19 mouse cellular contexts compared by ENCODE assay signal in the genomic region with DNA sequence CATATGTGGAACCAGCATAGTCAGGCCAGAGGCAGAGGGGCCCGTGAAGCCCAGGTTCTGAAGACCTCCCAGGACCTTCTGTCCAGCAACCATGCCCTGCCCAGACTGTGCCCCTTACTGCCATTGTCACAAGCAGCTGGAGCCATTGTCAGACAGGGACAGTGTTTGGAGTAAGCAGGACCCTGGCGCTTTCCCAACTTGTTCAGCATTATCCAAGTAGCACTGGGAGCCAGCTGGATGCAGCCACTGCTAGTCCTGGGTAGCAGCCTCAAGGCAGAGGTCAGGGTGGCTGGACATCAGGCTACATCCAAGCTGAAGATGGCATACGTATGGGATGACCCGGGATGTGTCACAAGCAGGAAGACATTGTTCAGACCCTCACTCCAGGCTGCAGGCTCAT.
DNase-seq lines count a peak whose midpoint lies in the region; ATAC-seq lines count a peak whose summit lies in the region.
"Had no signal": no experiment of that assay in that cellular context is flagged by ENCODE, and none has a peak within 500 bp of the region (broad histone marks: within the 10 kb centered on the region; RNA-seq: fewer than 3 reads in every experiment).

No protein-coding gene starts in this region.

- H3K4me3 ChIP-seq in heart, embryonic 11.5 days (ENCODE audit: low read depth, low read length), result no peak overlapping the region
- H3K4me3 ChIP-seq: embryonic facial prominence, embryonic 10.5 days; forebrain, embryonic 13.5 days; heart, adult 2 months; heart, embryonic 15.5 days; hindbrain, embryonic 13.5 days; intestine, embryonic 15.5 days had no signal

- WGBS in heart, embryonic 11.5 days (ENCODE audit: insufficient replicate concordance), result 79% methylated on average over 4 of the region's 4 CpGs

- no peaks in the 10 kb centered on the region for H3K9me3 ChIP-seq in heart, embryonic 11.5 days (replicated peaks; ENCODE audit: control insufficient read depth, low read length)
- H3K9me3 ChIP-seq: embryonic facial prominence, embryonic 10.5 days; forebrain, embryonic 13.5 days; heart, embryonic 15.5 days; hindbrain, embryonic 13.5 days; intestine, embryonic 15.5 days had no signal

- H3K9ac ChIP-seq in heart, embryonic 11.5 days (ENCODE audit: low read depth, low read length), result no peak overlapping the region
- H3K9ac ChIP-seq: forebrain, embryonic 13.5 days; forebrain, postnatal 0 days; heart, embryonic 15.5 days; hindbrain, embryonic 13.5 days; intestine, embryonic 15.5 days had no signal

- H3K4me2 ChIP-seq in heart, embryonic 11.5 days, result no peak overlapping the region
- H3K4me2 ChIP-seq: forebrain, embryonic 13.5 days; heart, embryonic 15.5 days; hindbrain, embryonic 13.5 days; intestine, embryonic 15.5 days had no signal

- no peak for ATAC-seq in heart, embryonic 11.5 days (replicated peaks; ENCODE audit: insufficient number of reproducible peaks, low FRiP score, low TSS enrichment)
- ATAC-seq: forebrain, embryonic 13.5 days; forebrain, postnatal 0 days; intestine, embryonic 15.5 days had no signal

- H3K27ac ChIP-seq in heart, embryonic 11.5 days (ENCODE audit: low read depth, low read length), result no peak overlapping the region
- H3K27ac ChIP-seq: embryonic facial prominence, embryonic 10.5 days; forebrain, embryonic 13.5 days; heart, adult 2 months; heart, embryonic 15.5 days; hindbrain, embryonic 13.5 days; intestine, embryonic 15.5 days had no signal

- H3K36me3 ChIP-seq in heart, embryonic 11.5 days (ENCODE audit: control insufficient read depth, insufficient read depth, low read length), result no peaks in the 10 kb centered on the region
- H3K36me3 ChIP-seq: embryonic facial prominence, embryonic 10.5 days; heart, embryonic 15.5 days; intestine, embryonic 15.5 days had no signal

- no peaks in the 10 kb centered on the region for H3K4me1 ChIP-seq in heart, embryonic 11.5 days (ENCODE audit: control insufficient read depth, insufficient read depth, low read length)
- H3K4me1 ChIP-seq: embryonic facial prominence, embryonic 10.5 days; forebrain, embryonic 13.5 days; heart, embryonic 15.5 days; hindbrain, embryonic 13.5 days; intestine, embryonic 15.5 days had no signal

- no peaks in the 10 kb centered on the region for H3K27me3 ChIP-seq in heart, embryonic 11.5 days (ENCODE audit: control insufficient read depth, insufficient read depth, low read length)
- H3K27me3 ChIP-seq: forebrain, embryonic 13.5 days; heart, embryonic 15.5 days; hindbrain, embryonic 13.5 days; intestine, embryonic 15.5 days had no signal

- peak; percentile 53 to 64 for DNase-seq in cerebellum, postnatal 10 days
- DNase-seq in cerebellum, adult 9-11 months, result no peak
- DNase-seq in heart, postnatal 10 days, result peak; percentile 47 to 48
- peak; percentile 24 for DNase-seq in left cerebral cortex, postnatal 4 days
- DNase-seq in left cerebral cortex, adult 9 months (ENCODE audit: low spot score in 2 of 2), result no peak
- DNase-seq in adipocyte (ENCODE audit: low spot score), result peak; percentile 61
- DNase-seq: adrenal gland, adult 8-10 months; adrenal gland, postnatal 36 days; cerebellum, adult 8-10 months; forebrain, postnatal 0 days; gastrocnemius, postnatal 36 days; kidney, adult 18-20 months had no signal

- intact Hi-C loops in heart, postnatal 10 days (cut with DNase I), result no loop called here
- intact Hi-C loops in left cerebral cortex, postnatal 4 days (cut with DNase I), result no loop called here

Comparison
In these comparisons a context has a peak if more than half of its experiments do, and no peak if none do; other contexts are left out.
1. DNase-seq: peak in cerebellum, postnatal 10 days (2 of 2), heart, postnatal 10 days (2 of 2), left cerebral cortex, postnatal 4 days (single experiment) and adipocyte (single experiment); none in cerebellum, adult 9-11 months (single experiment) and left cerebral cortex, adult 9 months (0 of 2).